18 mouse cellular contexts compared by ENCODE assay signal in the genomic region with DNA sequence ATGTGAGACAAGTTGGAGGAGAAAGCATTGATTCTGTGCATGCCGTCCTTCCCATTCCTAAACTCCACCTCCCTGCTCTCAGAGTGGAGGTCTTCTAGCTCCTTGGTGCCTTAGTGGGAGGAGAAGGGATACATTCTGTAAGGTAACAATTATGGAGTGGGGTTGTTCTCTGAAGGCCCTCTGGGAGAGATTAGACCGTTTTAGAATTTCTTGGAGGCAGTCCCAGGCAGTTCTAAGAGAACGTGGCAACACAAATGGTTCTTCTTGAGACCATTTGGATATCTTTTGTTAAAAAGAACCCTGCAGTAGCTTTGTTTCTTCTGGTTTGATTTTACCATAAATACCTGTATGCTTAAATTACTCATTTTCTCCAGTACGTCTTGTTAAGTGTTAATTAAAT. TPM values are rescaled to one million over a fixed set of nuclear protein-coding genes. Genes with fewer than 3 reads are reported as not detected.
DNase-seq lines count a peak whose midpoint lies in the region; ATAC-seq and TF ChIP-seq lines count a peak whose summit lies in the region.
"Had no signal": no experiment of that assay in that cellular context is flagged by ENCODE, and none has a peak within 500 bp of the region (broad histone marks: within the 10 kb centered on the region; RNA-seq: fewer than 3 reads in every experiment).

No protein-coding gene starts in this region.

- no peak for TF ChIP-seq EP300 in MEL (IDR thresholded peaks at IDR 0.05; ENCODE audit: low read depth in 1 of 2, low read length in 2 of 2)

- TF ChIP-seq POLR2A in limb, embryonic 14.5 days (IDR thresholded peaks at IDR 0.05; ENCODE audit: borderline replicate concordance, extremely low read depth, insufficient read depth, insufficient read length): no peak
- TF ChIP-seq POLR2A in MEL (IDR thresholded peaks at IDR 0.05; ENCODE audit: control insufficient read depth in 1 of 2, insufficient read depth in 1 of 2, low read depth in 1 of 2, low read length in 2 of 2, poor library complexity in 1 of 2): no peak

- intact Hi-C loops in gastrocnemius, adult 2 months (cut with DNase I): no loop called here

- H3K4me1 ChIP-seq in limb, embryonic 14.5 days (ENCODE audit: control insufficient read depth, insufficient read depth, low read length): peaks cover 14% of the 10 kb centered on the region
- peaks cover 9% of the 10 kb centered on the region for H3K4me1 ChIP-seq in limb, embryonic 10.5 days
- H3K4me1 ChIP-seq in MEL (ENCODE audit: control insufficient read depth in 1 of 2, insufficient read depth in 2 of 2, low read length in 2 of 2): peaks cover 3 to 4% of the 10 kb centered on the region in 2 experiments; a peak in 3 of 4 replicates
- peaks cover 10% of the 10 kb centered on the region for H3K4me1 ChIP-seq in limb, embryonic 15.5 days

- H3K27ac ChIP-seq in gastrocnemius, adult 2 months: peak overlapping the region; percentile 39
- 0 out of 2 replicates have a peak overlapping the region, but pooled peaks have one; percentile 28 for H3K27ac ChIP-seq in limb, embryonic 14.5 days (replicated peaks; ENCODE audit: low read depth, low read length)
- H3K27ac ChIP-seq in limb, embryonic 10.5 days: no peak overlapping the region
- H3K27ac ChIP-seq in MEL (ENCODE audit: control insufficient read depth, low read depth, low read length): peak overlapping the region; percentile 34
- H3K27ac ChIP-seq in limb, embryonic 15.5 days: 0 out of 2 replicates have a peak overlapping the region, but pooled peaks have one; percentile 57
- H3K27ac ChIP-seq: embryonic facial prominence, embryonic 13.5 days; heart, embryonic 15.5 days; hindbrain, embryonic 14.5 days; limb, embryonic 13.5 days; midbrain, embryonic 13.5 days; neural tube, embryonic 13.5 days had no signal

- no peak overlapping the region for H3K9ac ChIP-seq in limb, embryonic 14.5 days (ENCODE audit: low read depth, low read length, severe bottlenecking)
- no peak overlapping the region for H3K9ac ChIP-seq in MEL (ENCODE audit: control insufficient read depth, low read depth, low read length, poor library complexity, severe bottlenecking)
- no peak overlapping the region for H3K9ac ChIP-seq in limb, embryonic 15.5 days
- H3K9ac ChIP-seq: embryonic facial prominence, embryonic 13.5 days; forebrain, postnatal 0 days; heart, embryonic 15.5 days; hindbrain, embryonic 14.5 days; limb, embryonic 13.5 days; midbrain, embryonic 13.5 days; neural tube, embryonic 13.5 days had no signal

- H3K9me3 ChIP-seq in limb, embryonic 14.5 days (ENCODE audit: control insufficient read depth, low read length): no peaks in the 10 kb centered on the region
- no peaks in the 10 kb centered on the region for H3K9me3 ChIP-seq in limb, embryonic 10.5 days (replicated peaks)
- no peaks in the 10 kb centered on the region for H3K9me3 ChIP-seq in MEL (replicated peaks; ENCODE audit: insufficient read depth, low read length)
- no peaks in the 10 kb centered on the region for H3K9me3 ChIP-seq in limb, embryonic 15.5 days
- H3K9me3 ChIP-seq: embryonic facial prominence, embryonic 13.5 days; heart, embryonic 15.5 days; limb, embryonic 13.5 days; midbrain, embryonic 13.5 days; neural tube, embryonic 13.5 days had no signal

- H3K4me3 ChIP-seq in gastrocnemius, adult 2 months: no peak overlapping the region
- no peak overlapping the region for H3K4me3 ChIP-seq in limb, embryonic 14.5 days (replicated peaks; ENCODE audit: low read length)
- no peak overlapping the region for H3K4me3 ChIP-seq in limb, embryonic 10.5 days
- no peak overlapping the region for H3K4me3 ChIP-seq in MEL (ENCODE audit: control insufficient read depth in 1 of 2, insufficient read depth in 1 of 2, low read depth in 2 of 2, low read length in 2 of 2)
- no peak overlapping the region for H3K4me3 ChIP-seq in limb, embryonic 15.5 days
- H3K4me3 ChIP-seq: embryonic facial prominence, embryonic 13.5 days; heart, embryonic 15.5 days; limb, embryonic 13.5 days; midbrain, embryonic 13.5 days; neural tube, embryonic 13.5 days had no signal

- H3K4me2 ChIP-seq in limb, embryonic 14.5 days (replicated peaks; ENCODE audit: low read depth, low read length, severe bottlenecking): no peak overlapping the region
- no peak overlapping the region for H3K4me2 ChIP-seq in limb, embryonic 15.5 days
- H3K4me2 ChIP-seq: embryonic facial prominence, embryonic 13.5 days; heart, embryonic 15.5 days; hindbrain, embryonic 14.5 days; midbrain, embryonic 13.5 days; neural tube, embryonic 13.5 days had no signal

- ATAC-seq in limb, embryonic 14.5 days (ENCODE audit: low FRiP score, low read depth): no peak
- ATAC-seq in limb, embryonic 15.5 days (ENCODE audit: insufficient number of reproducible peaks, low FRiP score, low TSS enrichment, low read depth): no peak
- ATAC-seq: forebrain, postnatal 0 days; midbrain, embryonic 13.5 days had no signal

- TF ChIP-seq CTCF in gastrocnemius, adult 2 months (IDR thresholded peaks at IDR 0.05): no peak
- no peak for TF ChIP-seq CTCF in MEL (IDR thresholded peaks at IDR 0.05 in 2 of 3, conservative IDR thresholded peaks at IDR 0.05 in 1 of 3; ENCODE audit: control insufficient read depth in 1 of 3, insufficient read depth in 1 of 3, low read depth in 2 of 3, low read length in 3 of 3, poor library complexity in 1 of 3, severe bottlenecking in 1 of 3)

- WGBS in limb, embryonic 14.5 days: 25% methylated on average over 4 of the region's 4 CpGs
- 77% methylated on average over 4 of the region's 4 CpGs for WGBS in limb, embryonic 10.5 days
- 30% methylated on average over 4 of the region's 4 CpGs for WGBS in limb, embryonic 15.5 days

- no peaks in the 10 kb centered on the region for H3K36me3 ChIP-seq in limb, embryonic 14.5 days (ENCODE audit: control insufficient read depth, insufficient read depth, low read length)
- no peaks in the 10 kb centered on the region for H3K36me3 ChIP-seq in limb, embryonic 10.5 days
- H3K36me3 ChIP-seq in MEL (ENCODE audit: control insufficient read depth in 1 of 2, insufficient read depth in 2 of 2, low read length in 2 of 2): peaks cover 0 to 7% of the 10 kb centered on the region in 2 experiments; a peak in 2 of 4 replicates
- H3K36me3 ChIP-seq in limb, embryonic 15.5 days: no peaks in the 10 kb centered on the region
- H3K36me3 ChIP-seq: embryonic facial prominence, embryonic 13.5 days; heart, embryonic 15.5 days; limb, embryonic 13.5 days; midbrain, embryonic 13.5 days; neural tube, embryonic 13.5 days had no signal

- TF ChIP-seq RAD21 in MEL (IDR thresholded peaks at IDR 0.05; ENCODE audit: low read depth, low read length): no peak

- H3K27me3 ChIP-seq in limb, embryonic 14.5 days (ENCODE audit: control insufficient read depth, insufficient read depth, low read length): no peaks in the 10 kb centered on the region
- H3K27me3 ChIP-seq in limb, embryonic 10.5 days (ENCODE audit: low read depth, poor library complexity, severe bottlenecking): no peaks in the 10 kb centered on the region
- no peaks in the 10 kb centered on the region for H3K27me3 ChIP-seq in MEL (ENCODE audit: control insufficient read depth in 1 of 2, insufficient read depth in 2 of 2, low read length in 2 of 2)
- no peaks in the 10 kb centered on the region for H3K27me3 ChIP-seq in limb, embryonic 15.5 days
- H3K27me3 ChIP-seq: embryonic facial prominence, embryonic 13.5 days; heart, embryonic 15.5 days; limb, embryonic 13.5 days; neural tube, embryonic 13.5 days had no signal

- DNase-seq in gastrocnemius, adult 2 months: no peak
- DNase-seq in gastrocnemius, adult 18-20 months (ENCODE audit: low spot score): no peak
- peak; percentile 58 for DNase-seq in limb, embryonic 14.5 days (ENCODE audit: low spot score)
- no peak for DNase-seq in limb, embryonic 10.5 days (ENCODE audit: low spot score)
- DNase-seq in MEL (ENCODE audit: low read depth, low spot score): no peak
- no peak for DNase-seq in adrenal gland, adult 8-10 months
- DNase-seq: forebrain, postnatal 0 days; gastrocnemius, postnatal 10 days; heart, adult 18-20 months; layer of hippocampus, adult 9-11 months; thymus, adult 2 months had no signal

- H3K79me2 ChIP-seq in MEL (ENCODE audit: control insufficient read depth, insufficient read depth, low read length, poor library complexity): peaks cover 16% of the 10 kb centered on the region

TF ChIP-seq in MEL, 35 proteins besides CTCF, POLR2A, EP300 and RAD21 (continues in another document):
- no peak for TF ChIP-seq MAFK (IDR thresholded peaks at IDR 0.05; ENCODE audit: borderline replicate concordance, low read depth, low read length)
- no peak for TF ChIP-seq MYB (IDR thresholded peaks at IDR 0.05; ENCODE audit: low read depth, low read length)
- TF ChIP-seq ZNF384 (IDR thresholded peaks at IDR 0.05; ENCODE audit: low read depth, low read length): no peak
- TF ChIP-seq TBP (IDR thresholded peaks at IDR 0.05; ENCODE audit: low read depth, low read length): no peak
- no peak for TF ChIP-seq MAZ (IDR thresholded peaks at IDR 0.05; ENCODE audit: low read depth, low read length)
- no peak for TF ChIP-seq ZMIZ1 (IDR thresholded peaks at IDR 0.05; ENCODE audit: low read depth, low read length)
- no peak for TF ChIP-seq TAL1 (IDR thresholded peaks at IDR 0.05; ENCODE audit: low read length)
- TF ChIP-seq MXI1 (IDR thresholded peaks at IDR 0.05; ENCODE audit: low read depth, low read length): no peak
- no peak for TF ChIP-seq SIN3A (IDR thresholded peaks at IDR 0.05; ENCODE audit: low read length)
- TF ChIP-seq CHD2 (IDR thresholded peaks at IDR 0.05; ENCODE audit: low read length): no peak
- TF ChIP-seq POLR2AphosphoS5 (IDR thresholded peaks at IDR 0.05; ENCODE audit: borderline replicate concordance, low read depth, low read length): no peak
- TF ChIP-seq USF2 (IDR thresholded peaks at IDR 0.05; ENCODE audit: borderline replicate concordance in 1 of 2, insufficient read depth in 1 of 2, low read depth in 1 of 2, low read length in 2 of 2): no peak
- TF ChIP-seq KAT2A (conservative IDR thresholded peaks at IDR 0.05; ENCODE audit: low read depth, low read length): no peak
- no peak for TF ChIP-seq ZC3H11A (IDR thresholded peaks at IDR 0.05; ENCODE audit: low read depth, low read length)
- no peak for TF ChIP-seq TCF12 (IDR thresholded peaks at IDR 0.05; ENCODE audit: low read depth, low read length)

RNA-seq across cellular contexts. Expression of a gene that starts 1.8 kb away (rescaled TPM):
- 10 to 100 TPM in 1 of 2 experiments, 1 to 10 TPM in 1; 9.4 to 11.3 TPM for total RNA-seq in gastrocnemius, adult 2 months (2021)
- total RNA-seq in gastrocnemius, adult 18-20 months (2021): 1 to 10 TPM; 8.3 to 9.8 TPM
- polyA plus RNA-seq in limb, embryonic 14.5 days (2012; rRNA removed): 11.3 and 13.5 TPM in 2 replicates
- 22.1 and 25.0 TPM in 2 replicates for polyA plus RNA-seq in limb, embryonic 14.5 days (2014; fragmentation: Nextera tagmentation; extraction: Ambion mirVana)
- polyA plus RNA-seq in limb, embryonic 10.5 days (2016; fragmentation: Nextera tagmentation; extraction: Ambion mirVana): 6.1 and 6.7 TPM in 2 replicates
- total RNA-seq in MEL (2012; rRNA removed): 26.7 and 29.8 TPM in 2 replicates
- polyA plus RNA-seq in MEL (2012; ENCODE audit: insufficient read depth in 1 of 2, insufficient read length in 2 of 2, low read depth in 1 of 2, low replicate concordance in 2 of 2, missing spikeins in 1 of 2): 10 to 100 TPM in 1 of 2 experiments, not detected in 1; 40.3 TPM
- 26.0 and 26.4 TPM in 2 replicates for polyA plus RNA-seq in limb, embryonic 15.5 days (2015; fragmentation: Nextera tagmentation; extraction: Ambion mirVana)
- total RNA-seq in adrenal gland, adult 8-10 months (2022): 10 to 100 TPM; 56.8 to 59.1 (median 57.7) TPM
